In the genomic region with DNA sequence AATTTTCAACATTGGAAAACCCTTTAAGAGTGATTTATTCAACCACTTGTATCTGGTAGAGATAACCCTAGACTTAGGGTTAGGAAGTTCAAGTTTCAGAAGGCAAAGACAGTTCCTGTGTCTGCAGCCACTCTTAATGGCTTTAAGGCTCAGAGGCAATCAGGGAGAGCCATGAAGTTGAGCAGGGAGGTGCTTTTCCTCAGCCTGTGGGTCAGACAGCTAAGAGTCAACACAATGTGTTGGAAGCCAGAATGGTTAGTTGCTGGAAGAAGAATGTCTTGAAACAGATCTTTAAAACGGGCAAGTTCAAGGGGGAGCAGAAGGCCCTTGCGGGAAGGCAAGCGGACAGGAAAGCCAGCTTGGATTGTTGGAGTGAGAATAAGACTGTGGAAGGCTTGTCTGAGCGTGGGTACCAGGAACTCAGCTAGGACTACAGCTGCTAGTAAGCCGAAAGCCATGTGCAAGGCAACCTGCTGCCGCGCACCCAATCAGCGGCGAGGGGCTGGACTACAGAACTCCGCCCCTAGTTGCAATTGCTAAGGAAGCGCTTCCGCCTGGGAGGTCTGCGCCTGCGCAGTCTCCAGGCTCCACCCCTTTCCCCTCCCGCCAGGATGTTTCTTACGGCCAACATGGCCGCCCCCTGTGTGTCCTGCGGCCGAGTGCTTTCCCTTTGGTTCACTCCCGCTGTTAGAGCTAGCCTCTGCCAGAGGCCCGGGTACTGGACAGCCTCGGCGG, we compare ENCODE assay signal across 1 mouse cellular context.
TF ChIP-seq lines count a peak whose summit lies in the region.

A gene (plus strand): TSS at position 571 of the 735 bp plus-strand sequence.

TF ChIP-seq in CH12.LX, 34 proteins besides CTCF, POLR2A, EP300 and RAD21 (continued from another document):
- TF ChIP-seq USF1 (IDR thresholded peaks at IDR 0.05; ENCODE audit: low read depth, low read length): peak; percentile 10; the same call in 1 of the 2 replicates
- TF ChIP-seq ELF1 (IDR thresholded peaks at IDR 0.05; ENCODE audit: low read depth, low read length): peak; percentile 96
- TF ChIP-seq ETS1 (conservative IDR thresholded peaks at IDR 0.05; ENCODE audit: low read depth, low read length): no peak
- peak; percentile 89 for TF ChIP-seq NRF1 (IDR thresholded peaks at IDR 0.05; ENCODE audit: low read depth, low read length)
- TF ChIP-seq KAT2A (IDR thresholded peaks at IDR 0.05; ENCODE audit: insufficient replicate concordance, low read length): 0 out of 2 replicates have a peak, but pooled peaks have one; percentile 56
- no peak for TF ChIP-seq ZNF384 (IDR thresholded peaks at IDR 0.05; ENCODE audit: low read depth, low read length)
- TF ChIP-seq TBP (conservative IDR thresholded peaks at IDR 0.05; ENCODE audit: low read depth, low read length): peak; percentile 77
- peak; percentile 87 for TF ChIP-seq NELFE (IDR thresholded peaks at IDR 0.05; ENCODE audit: low read depth, low read length)
- TF ChIP-seq MYC (IDR thresholded peaks at IDR 0.05; ENCODE audit: low read depth, low read length): peak; percentile 80
- TF ChIP-seq GABPA (IDR thresholded peaks at IDR 0.05; ENCODE audit: insufficient replicate concordance, low read depth, low read length): no peak
- TF ChIP-seq MXI1 (IDR thresholded peaks at IDR 0.05; ENCODE audit: low read depth, low read length): peak; percentile 92
- TF ChIP-seq TCF12 (IDR thresholded peaks at IDR 0.05; ENCODE audit: low read depth, low read length): peak; percentile 66; the same call in 1 of the 2 replicates
- no peak for TF ChIP-seq ZMIZ1 (IDR thresholded peaks at IDR 0.05; ENCODE audit: low read depth, low read length)
- TF ChIP-seq SMC3 (IDR thresholded peaks at IDR 0.05; ENCODE audit: low read depth, low read length): no peak
- TF ChIP-seq SIN3A (IDR thresholded peaks at IDR 0.05; ENCODE audit: low read length): peak; percentile 31
- no peak for TF ChIP-seq JUND (conservative IDR thresholded peaks at IDR 0.05; ENCODE audit: low read depth, low read length)
- TF ChIP-seq ZKSCAN1 (IDR thresholded peaks at IDR 0.05; ENCODE audit: borderline replicate concordance, low read depth, low read length): no peak
- no peak for TF ChIP-seq JUN (IDR thresholded peaks at IDR 0.05; ENCODE audit: insufficient read depth, low read depth, low read length)
